Mouse (Mus musculus) spleen, postnatal 4 days (tissue): ENCODE results near the gene Kcnd3.
A peak's percentile ranks its signal among the peaks of the same experiment; 100 is the strongest.

Experiments used
- DNase-seq, 2 experiments: peaks; one replicate each; pipeline ENCODE4 v3.0.0; 2022; ENCODE audit warnings: low spot score in 2 of 2

The Kcnd3 gene

DNA sequence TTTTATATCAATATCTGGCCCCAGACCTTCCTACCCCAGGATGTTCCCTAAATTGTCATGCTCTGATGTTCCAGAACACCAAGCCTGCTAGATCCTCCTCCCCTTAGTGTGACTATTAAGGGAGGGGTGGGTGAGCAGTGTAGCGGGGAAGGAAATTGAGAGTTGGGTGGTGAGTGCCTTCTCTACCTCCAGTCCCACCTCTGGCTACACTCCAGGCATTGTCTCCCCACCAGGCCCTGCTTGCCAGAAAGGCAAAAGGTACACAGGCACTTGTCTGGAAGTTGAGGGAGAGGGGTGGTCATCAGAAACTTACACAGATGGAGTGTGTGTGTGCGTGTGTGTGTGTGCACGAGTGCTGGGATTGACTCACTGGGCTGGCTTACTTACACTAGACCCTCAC lies 270.4 kb downstream of the Kcnd3 start:
- DNase-seq: peak in 1 of 2 experiments; percentile 48
